Mouse (Mus musculus) left cerebral cortex, adult 18-20 months (tissue): Measurements from ENCODE around the gene Lcn4. TPM values are rescaled to one million over a fixed set of nuclear protein-coding genes. Genes with fewer than 3 reads are reported as not detected.

Source experiments
- DNase-seq, 2 experiments: peaks; one replicate each; pipeline ENCODE4 v3.0.0; 2021 to 2022; ENCODE audit warnings: low spot score in 2 of 2, mixed read lengths in 1 of 2
- total RNA-seq, 2 experiments: library from RNA; stranded (reverse); gene quantifications; 2 replicates each; pipeline ENCODE4 v1.2.3; 2021

Lcn4 gene
- total RNA-seq, 2 experiments from 2014 or later: not detected

GRCm38 (mm10) chr2:26635489-26636324 lies 35.4 kb downstream of the Lcn4 start:
- DNase-seq: no peak

- DNase-seq: no peak
Observed at GRCm38 (mm10) chr2:26634629-26635488, 36.2 kb downstream of the Lcn4 start.

- no peak for DNase-seq
Observed at GRCm38 (mm10) chr2:26633953-26634530, 37.0 kb downstream of the Lcn4 start.

GRCm38 (mm10) chr2:26632541-26633395 lies 38.3 kb downstream of the Lcn4 start:
- no peak for DNase-seq

GRCm38 (mm10) chr2:26628792-26629437 lies 42.2 kb downstream of the Lcn4 start:
- no peak for DNase-seq

- peak; percentile 87 to 92 for DNase-seq
Observed at GRCm38 (mm10) chr2:26627921-26628739, 43.0 kb downstream of the Lcn4 start, which contains the start of gene Fam69b. Fam69b (plus strand) TSS chr2:26628457.

- no peak for DNase-seq
Observed at GRCm38 (mm10) chr2:26626081-26626480, 45.0 kb downstream of the Lcn4 start.

GRCm38 (mm10) chr2:26625419-26625818 lies 45.7 kb downstream of the Lcn4 start:
- no peak for DNase-seq

GRCm38 (mm10) chr2:26622984-26623383 lies 48.1 kb downstream of the Lcn4 start:
- DNase-seq: no peak

- DNase-seq: no peak
Observed at GRCm38 (mm10) chr2:26621246-26621645, 49.8 kb downstream of the Lcn4 start.

- no peak for DNase-seq
Observed at GRCm38 (mm10) chr2:26617928-26618327, 53.2 kb downstream of the Lcn4 start.

Other genes with a start within 250 kb of the Lcn4 start
- 10 to 100 TPM; 42.7 to 46.0 TPM for gene Sec16a, start 226.1 kb downstream of the Lcn4 start, total RNA-seq
- gene Notch1, start 154.6 kb downstream of the Lcn4 start, total RNA-seq: 10 to 100 TPM; 17.8 to 19.1 TPM
- gene Egfl7, start 91.3 kb downstream of the Lcn4 start, total RNA-seq: 10 to 100 TPM; 65.1 to 72.0 TPM
- not detected for gene Gm20532, start 84.6 kb downstream of the Lcn4 start, total RNA-seq
- 1 to 10 TPM; 1.6 to 2.5 TPM for gene Agpat2, start 66.9 kb downstream of the Lcn4 start, total RNA-seq
- gene Fam69b, start 42.8 kb downstream of the Lcn4 start, total RNA-seq: 10 to 100 TPM; 74.1 to 77.2 TPM
- not detected for gene Abo, start 193.7 kb upstream of the Lcn4 start, total RNA-seq
- 10 to 100 TPM; 27.1 to 29.1 TPM for gene Surf6, start 231.6 kb upstream of the Lcn4 start, total RNA-seq
- 10 to 100 TPM; 42.5 to 49.2 TPM for gene Med22, start 239.4 kb upstream of the Lcn4 start, total RNA-seq
- gene Rpl7a, start 239.5 kb upstream of the Lcn4 start, total RNA-seq: 100 to 1,000 TPM; 228 to 233 TPM
- gene Surf2, start 245.1 kb upstream of the Lcn4 start, total RNA-seq: 10 to 100 TPM; 35.3 to 39.9 TPM
- 100 to 1,000 TPM; 106 to 118 TPM for gene Surf1, start 245.2 kb upstream of the Lcn4 start, total RNA-seq